Mouse (Mus musculus): ENCODE results near the gene Vps25.
A peak's percentile ranks its signal among the peaks of the same experiment; 100 is the strongest.

The Vps25 gene

DNA sequence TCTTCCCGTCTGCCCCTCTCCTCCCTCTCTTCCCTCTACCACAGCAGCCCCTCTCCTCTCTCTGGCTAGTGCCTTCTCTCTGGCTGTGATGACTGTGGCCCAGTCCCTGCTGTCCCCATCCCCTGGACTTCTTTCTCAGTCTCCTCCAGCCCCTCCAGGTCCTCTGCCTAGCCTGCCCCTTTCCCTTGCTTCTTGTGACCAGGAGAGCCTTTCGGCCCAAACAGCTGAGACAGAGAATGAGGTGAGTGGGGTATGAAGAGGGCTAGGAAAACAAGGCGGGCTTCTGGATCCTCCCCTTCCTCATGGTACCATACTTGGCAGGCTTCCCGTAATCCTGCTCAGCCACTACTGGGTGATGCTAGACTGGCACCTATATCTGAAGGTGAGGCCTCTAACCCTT is 21.8 kb downstream of the Vps25 start:
- DNase-seq (ENCODE audit: low spot score in 2 of 2) = no peak

GRCm38 (mm10) chr11:101276319-101277070 is 23.0 kb downstream of the Vps25 start:
- no peak for DNase-seq (ENCODE audit: low spot score in 2 of 2)

DNA sequence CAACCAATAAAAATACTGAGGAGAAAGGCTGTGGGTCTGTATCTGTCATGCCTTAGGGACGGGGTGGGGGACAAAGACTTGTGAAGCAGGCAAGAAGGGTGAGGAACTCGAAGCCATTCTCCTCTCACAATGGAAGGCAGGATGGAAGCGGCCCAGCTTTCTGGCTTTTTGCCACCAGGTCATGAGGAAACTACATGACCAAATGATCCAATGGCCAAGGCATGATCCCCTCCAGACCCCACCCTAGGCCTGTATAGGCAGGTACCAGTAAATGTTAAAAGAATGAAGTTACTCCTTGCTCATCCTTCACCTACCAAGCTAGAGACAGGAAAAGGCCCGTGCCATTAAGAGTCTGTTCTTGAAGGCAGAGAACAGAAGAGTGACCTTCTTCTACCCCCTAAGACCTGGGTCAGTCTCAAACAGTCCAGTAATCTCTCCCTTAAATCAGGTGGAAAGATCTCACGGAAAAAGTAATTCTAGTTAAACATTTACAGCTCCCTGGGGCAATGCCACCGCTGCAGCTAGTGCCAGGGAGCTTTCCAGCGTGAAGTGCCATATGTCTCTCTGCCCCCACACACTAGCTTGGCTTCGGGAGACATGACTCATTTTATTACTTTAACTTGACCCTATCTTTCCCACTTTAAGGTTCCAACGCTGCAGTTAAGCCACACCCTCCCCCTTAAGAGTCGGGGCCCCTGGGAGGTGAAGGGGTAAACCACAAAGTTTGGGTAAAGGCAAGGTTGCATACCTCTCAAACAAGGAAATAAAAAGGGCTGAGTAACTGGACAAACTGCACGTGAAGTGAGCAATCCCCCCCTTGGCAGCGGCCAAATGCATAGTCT is 24.1 kb downstream of the Vps25 start:
- DNase-seq (ENCODE audit: low spot score in 2 of 2) = no peak

DNA sequence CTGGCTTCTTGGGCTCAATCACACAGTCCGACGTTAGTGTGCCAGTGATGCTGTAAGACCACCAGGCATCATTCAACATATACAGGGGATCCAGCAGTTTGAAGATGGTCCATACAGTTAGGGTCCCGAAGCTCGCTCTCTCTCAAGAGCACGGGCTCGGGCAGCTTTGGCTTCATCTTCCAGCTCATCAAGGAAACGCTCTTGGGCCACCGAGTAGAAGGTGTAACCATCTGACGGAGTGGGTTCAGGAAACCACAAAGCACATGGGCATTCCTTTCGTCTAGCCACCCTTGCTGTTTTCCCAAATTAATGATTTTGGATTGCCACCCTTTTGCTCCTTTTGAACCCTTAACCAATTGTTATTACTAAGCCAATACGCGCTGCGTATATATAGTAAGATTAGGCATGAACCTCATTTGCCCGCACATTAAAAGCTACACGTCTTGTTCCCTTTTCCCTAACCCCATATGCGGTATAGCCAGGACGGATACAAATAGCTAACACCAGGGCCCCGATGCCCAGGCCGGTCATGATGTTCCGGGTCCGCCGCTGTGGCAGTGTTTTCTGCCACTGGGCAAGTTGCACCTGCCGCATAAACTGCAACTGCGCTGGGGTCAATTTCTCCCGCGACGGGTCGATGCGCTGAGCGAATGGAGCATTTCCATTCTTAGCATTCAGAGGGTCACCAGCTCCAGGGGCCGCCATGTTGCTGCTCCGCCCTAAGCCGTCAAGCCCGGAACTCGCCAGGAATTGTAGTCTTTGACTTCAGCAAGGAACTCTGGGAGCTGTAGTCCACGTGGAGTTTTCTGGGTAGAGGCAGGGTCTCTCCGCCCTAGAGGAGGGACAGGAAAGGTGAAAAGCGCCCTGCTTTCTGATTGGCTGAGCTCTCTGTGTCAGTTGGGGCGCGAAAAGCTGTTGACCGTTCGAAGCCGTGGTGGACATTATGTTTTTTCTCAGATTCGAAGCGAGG is 25.0 kb downstream of the Vps25 start, which contains the start of the genes Cntd1 and Coa3:
Gene Cntd1, plus strand, starts transcription at position 790 of the 970 bp plus-strand sequence.
Gene Coa3, minus strand, starts transcription at position 892 of the 970 bp plus-strand sequence.
- DNase-seq (ENCODE audit: low spot score in 2 of 2) = peak; percentile 66 to 81

GRCm38 (mm10) chr11:101279193-101279569 is 25.7 kb downstream of the Vps25 start:
- DNase-seq (ENCODE audit: low spot score in 2 of 2) = no peak

DNA sequence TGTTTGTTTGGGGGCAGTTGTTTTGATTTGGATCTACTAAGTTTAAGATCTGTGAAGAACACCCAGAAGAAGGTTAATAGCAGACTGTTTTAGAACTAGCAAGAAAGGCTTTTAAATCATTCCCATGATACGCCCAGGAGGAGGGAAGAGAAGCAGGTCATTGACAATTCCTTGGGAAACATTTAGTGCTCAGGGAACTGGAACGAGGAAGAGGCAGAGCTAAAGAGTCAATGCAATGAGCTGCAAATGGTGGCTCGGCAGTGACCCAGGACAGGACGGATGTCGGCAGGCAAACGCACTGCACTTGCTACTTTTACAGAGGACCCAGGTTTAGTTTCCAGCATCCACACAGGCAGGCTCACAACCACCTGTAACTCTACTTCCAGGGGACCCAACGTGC is 27.3 kb downstream of the Vps25 start:
- no peak for DNase-seq (ENCODE audit: low spot score in 2 of 2)

DNA sequence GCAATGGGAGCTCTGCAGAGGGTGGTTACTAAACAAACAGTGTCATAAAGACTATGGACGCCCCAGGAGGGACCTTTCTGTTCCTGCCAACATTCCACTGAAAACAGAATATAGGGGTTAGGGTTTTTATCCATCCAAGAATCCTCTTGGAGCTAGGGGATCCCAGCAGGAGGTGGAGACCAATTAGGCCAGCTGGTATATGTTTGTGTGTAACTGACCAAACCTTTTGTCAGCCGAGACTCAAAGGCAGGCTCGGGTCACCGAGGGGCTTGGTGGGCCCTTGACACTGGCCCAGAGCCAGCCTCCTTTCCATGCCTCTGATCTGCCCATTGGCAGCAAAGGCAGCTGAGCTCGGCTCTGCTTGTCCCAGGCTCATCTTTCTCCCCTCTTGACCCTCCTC is 29.4 kb downstream of the Vps25 start:
- DNase-seq (ENCODE audit: low spot score in 2 of 2) = no peak

DNA sequence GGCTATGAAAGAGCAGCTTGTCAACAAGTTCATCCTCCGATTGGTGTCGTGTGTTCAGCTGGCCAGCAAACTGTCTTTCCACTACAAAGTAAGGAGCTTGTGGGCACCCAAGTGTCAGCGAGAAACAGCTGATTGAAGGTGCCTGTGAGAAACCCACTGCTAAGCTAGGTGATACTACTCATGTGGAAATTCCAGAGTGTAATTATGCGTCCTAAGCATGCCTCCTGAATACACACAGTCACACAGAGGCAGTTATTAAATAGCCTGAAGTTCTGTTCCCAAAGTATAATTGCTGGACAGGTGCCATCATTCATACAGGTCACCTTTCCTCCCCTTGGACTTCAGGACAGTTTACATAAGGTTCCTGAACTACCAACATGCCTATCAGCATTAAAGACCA is 30.3 kb downstream of the Vps25 start:
- DNase-seq (ENCODE audit: low spot score in 2 of 2) = no peak

- no peak for DNase-seq (ENCODE audit: low spot score in 2 of 2)
Measured at GRCm38 (mm10) chr11:101287306-101287705, 33.8 kb downstream of the Vps25 start.

DNA sequence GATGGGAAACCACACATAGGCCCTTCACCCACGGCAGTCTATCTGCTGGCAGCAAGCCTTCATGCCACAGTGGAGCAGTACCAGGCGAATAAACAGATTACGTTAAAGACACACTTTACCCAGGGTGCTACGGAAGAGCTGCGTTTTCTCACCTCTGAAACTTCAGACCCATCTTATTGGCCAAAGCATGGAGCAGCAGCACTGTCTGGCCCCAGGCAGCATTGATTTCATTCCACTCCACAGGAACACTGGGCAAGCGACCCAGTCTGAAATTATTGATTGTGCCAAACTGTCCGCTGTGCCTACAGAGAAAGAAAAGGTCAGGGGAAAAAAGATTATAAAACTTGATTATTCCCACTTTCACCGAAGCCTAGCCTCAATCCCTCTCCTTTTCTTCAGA is 37.7 kb downstream of the Vps25 start:
- no peak for DNase-seq (ENCODE audit: low spot score in 2 of 2)

DNA sequence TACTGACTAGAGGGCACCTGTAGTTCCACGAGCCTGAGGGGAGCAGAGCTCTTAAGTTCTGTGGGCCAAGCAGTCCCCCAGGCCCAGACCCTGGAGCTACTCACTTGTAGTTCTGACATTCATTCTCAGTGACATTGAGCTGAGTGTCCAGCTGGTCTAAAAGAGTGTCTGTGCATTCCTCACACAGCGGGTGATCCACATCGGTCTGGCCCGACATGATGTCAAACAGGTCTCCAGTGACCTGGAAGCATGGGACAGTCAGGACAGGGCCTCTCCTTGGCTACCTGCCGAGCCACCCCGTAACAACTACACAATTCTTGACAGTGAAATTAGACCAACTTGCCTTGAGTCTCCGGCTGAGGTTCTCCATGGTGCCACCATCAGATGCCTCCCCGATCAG is 41.7 kb downstream of the Vps25 start:
- DNase-seq (ENCODE audit: low spot score in 2 of 2) = no peak

- DNase-seq (ENCODE audit: low spot score in 2 of 2) = no peak
Measured at GRCm38 (mm10) chr11:101300881-101301280, 47.4 kb downstream of the Vps25 start.

GRCm38 (mm10) chr11:101301299-101302003 is 47.9 kb downstream of the Vps25 start:
- DNase-seq (ENCODE audit: low spot score in 2 of 2) = no peak

DNA sequence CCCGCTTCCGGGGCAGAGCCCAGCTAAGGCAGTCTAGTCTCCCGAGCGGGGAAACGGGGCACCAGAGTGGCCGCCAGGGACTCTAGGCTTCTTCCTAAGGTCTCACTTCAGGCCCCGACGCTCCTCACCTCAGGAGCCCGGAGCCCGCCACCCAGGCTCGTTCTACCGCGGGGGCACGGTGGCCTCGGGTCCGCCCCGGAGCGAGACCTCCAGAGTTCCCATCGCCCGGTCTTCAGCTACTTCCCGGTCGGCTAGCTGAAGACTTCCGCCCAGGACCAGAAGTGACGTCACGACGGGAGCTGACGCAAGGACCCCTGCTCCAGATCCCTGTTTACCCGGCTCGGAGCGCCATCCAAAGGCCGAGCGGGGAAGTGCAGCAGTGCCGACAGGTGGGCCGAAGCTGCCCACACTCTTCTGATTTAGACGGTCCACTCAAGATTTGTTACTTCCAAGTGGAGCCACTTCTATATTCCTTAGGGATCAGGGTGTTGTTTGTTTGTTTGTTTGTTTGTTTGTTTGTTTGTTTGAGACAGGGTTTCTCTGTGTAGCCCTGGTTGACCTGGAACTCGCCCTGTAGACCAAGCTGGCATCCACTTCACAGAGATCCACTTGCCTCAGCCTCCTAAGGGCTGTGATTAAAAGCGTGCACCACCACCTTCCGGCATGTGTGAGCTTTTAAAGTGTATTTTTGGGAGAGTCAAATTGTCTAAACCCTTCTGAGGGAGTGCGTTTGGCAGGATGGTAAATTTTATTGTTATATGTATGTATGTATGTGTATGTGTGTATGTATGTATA is 48.7 kb downstream of the Vps25 start, which contains the start of gene Becn1:
Gene Becn1, minus strand, starts transcription at position 283 of the 795 bp plus-strand sequence.
- DNase-seq (ENCODE audit: low spot score in 2 of 2) = peak; percentile 89 to 96

DNA sequence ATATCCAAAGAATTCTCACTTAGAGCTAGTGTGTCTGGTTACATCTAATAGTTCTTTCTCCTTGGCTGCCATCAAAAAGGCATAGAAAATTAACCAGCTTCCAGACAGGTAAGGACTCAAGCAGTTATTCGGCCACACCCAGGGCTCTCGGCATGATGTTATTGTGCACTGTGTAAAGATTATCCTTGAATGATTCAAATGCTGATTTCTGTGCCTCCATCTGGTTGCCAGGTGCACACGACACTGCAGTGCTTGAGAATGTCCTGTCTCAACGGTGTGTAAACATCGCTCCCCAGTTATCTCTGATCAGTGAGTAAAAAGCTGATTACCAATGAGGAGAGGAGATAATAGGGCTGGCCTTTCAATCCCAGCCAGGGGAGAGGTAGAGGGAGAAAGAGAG is 54.2 kb downstream of the Vps25 start:
- DNase-seq (ENCODE audit: low spot score in 2 of 2) = no peak
